Mouse (Mus musculus): ENCODE measurements around the gene Olfr1224-ps1. TPM values are rescaled to one million over a fixed set of nuclear protein-coding genes. Genes with fewer than 3 reads are reported as not detected.

Gene Olfr1224-ps1
- polyA plus RNA-seq (2021; fragmentation: Nextera tagmentation) = not detected in 2 replicates
- long read RNA-seq, experiment 1 = 0 reads
- long read RNA-seq, experiment 2 = 0 reads

GRCm38 (mm10) chr2:89163991-89164390 is at the start of gene Olfr1224-ps1:
TSS of gene Olfr1224-ps1 (minus strand) at chr2:89164091.

GRCm38 (mm10) chr2:89199948-89200347 is 36.1 kb upstream of the Olfr1224-ps1 start, which contains the start of gene Olfr1226:
TSS of gene Olfr1226 (minus strand) at chr2:89200048.

DNA sequence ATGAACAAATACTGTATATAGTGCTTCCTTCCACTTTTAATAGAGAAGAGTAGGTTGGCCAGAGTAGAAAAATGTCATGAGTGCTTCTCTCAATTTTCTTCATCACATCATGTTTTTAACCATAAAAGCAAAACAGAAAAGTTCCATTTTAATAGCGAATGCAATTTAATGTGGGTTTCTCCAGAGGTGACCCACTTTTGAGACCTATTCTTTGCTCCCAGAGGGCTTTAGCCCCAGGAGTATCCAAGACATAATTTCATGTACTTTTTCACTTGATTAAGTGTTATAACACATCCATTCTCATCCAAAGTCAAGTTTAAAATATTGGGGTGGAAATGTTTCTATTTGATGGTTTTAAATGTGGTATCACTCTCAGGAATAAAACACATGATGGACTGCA is 10.7 kb upstream of the Olfr1224-ps1 start, which contains the start of gene Olfr1225:
Olfr1225 (minus strand) TSS at position 101 of the 400 bp plus-strand sequence.

DNA sequence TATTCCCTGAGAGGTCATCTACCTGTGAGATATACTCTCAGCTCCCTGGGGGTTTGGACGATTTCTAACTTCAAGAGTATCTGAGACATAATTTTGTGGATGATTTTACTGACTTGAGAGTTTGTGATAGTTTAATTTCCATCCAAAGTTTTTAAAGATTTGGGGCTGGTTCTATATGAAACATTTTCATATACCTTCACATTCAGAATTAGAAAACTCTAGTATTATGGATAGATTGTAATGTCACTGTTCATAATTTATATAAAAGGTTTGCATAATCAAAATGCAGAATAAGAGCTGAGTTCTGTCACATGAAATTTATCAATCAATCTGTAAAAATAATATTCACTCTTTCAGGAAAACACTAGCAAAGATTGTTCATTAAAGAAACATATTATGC is 12.4 kb downstream of the Olfr1224-ps1 start, which contains the start of gene Olfr1223:
Olfr1223 (minus strand) TSS at position 101 of the 400 bp plus-strand sequence.

DNA sequence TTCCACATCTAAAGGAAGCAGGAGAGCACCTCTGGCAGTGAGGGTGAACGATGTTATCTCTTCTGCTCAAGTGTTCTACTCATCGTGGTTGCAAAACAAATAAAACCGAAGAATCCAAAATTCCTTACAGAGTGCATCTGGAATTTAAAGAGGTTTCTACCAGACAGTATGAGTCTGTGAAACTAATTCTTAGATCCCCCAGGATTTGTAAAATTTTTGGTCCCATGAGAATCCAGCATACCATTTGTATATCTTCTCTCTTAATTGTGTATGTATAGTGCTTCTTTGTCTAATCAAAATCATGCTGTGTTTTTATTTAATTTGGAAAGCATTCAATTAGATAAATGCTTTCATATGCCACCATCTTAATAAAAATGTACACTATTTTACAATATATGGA is 30.9 kb downstream of the Olfr1224-ps1 start, which contains the start of gene Olfr1222:
Olfr1222 (minus strand) TSS at position 101 of the 400 bp plus-strand sequence.

DNA sequence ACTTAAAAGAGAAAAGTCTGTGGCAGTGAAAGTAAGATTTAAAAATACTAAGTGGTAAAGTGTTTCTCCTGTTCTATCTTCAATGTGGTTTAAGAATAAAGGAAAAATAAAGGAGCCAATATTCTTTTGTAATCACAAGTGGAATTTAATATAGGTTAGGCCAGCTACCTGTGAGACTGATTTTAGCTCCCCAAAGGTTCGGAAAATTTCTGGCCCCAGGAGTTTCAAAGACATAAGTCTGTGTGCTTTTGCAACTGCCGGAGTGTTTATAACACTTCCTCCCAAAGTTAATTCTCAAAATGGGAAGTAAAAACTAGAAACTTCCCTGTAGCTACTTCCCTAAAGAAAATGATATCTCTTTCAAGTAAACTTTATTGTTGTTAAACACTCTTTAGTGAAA is 46.7 kb downstream of the Olfr1224-ps1 start, which contains the start of gene Olfr1221:
Olfr1221 (minus strand) TSS at position 101 of the 400 bp plus-strand sequence.

DNA sequence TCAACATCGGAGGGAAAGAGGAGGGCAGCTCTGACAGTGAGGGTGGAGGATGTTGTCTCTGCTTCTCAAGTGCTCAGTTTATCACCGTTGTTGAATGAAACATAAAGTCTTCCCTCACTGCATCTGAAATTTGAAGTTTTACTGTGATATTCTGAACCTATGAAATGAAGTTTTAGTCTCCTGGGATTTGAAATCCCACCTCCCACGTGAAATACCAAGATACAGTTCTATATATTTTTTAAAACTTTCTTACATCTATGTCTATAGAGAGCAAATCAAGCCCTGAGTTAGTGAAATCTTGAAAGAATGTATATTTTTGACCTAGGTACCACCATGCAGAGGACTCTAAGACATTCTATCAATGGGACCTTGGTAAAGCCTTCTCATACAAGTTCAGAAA is 57.2 kb downstream of the Olfr1224-ps1 start, which contains the start of gene Olfr1220:
Olfr1220 (minus strand) TSS at position 101 of the 400 bp plus-strand sequence.

Other genes with a start within 250 kb of the Olfr1224-ps1 start
- gene Olfr1209, start 248.9 kb downstream of the Olfr1224-ps1 start, polyA plus RNA-seq (2021; fragmentation: Nextera tagmentation) = not detected in 2 replicates
- not detected in 2 replicates for gene Olfr1211, start 226.0 kb downstream of the Olfr1224-ps1 start, polyA plus RNA-seq (2021; fragmentation: Nextera tagmentation)
- gene Olfr1212, start 210.1 kb downstream of the Olfr1224-ps1 start, polyA plus RNA-seq (2021; fragmentation: Nextera tagmentation) = not detected in 2 replicates
- not detected in 2 replicates for gene Gm13762, start 183.8 kb downstream of the Olfr1224-ps1 start, polyA plus RNA-seq (2021; fragmentation: Nextera tagmentation)
- gene Olfr1214, start 171.4 kb downstream of the Olfr1224-ps1 start, polyA plus RNA-seq (2021; fragmentation: Nextera tagmentation) = not detected in 2 replicates
- not detected in 2 replicates for gene Olfr1215, start 157.1 kb downstream of the Olfr1224-ps1 start, polyA plus RNA-seq (2021; fragmentation: Nextera tagmentation)
- not detected in 2 replicates for gene Olfr1216, start 145.8 kb downstream of the Olfr1224-ps1 start, polyA plus RNA-seq (2021; fragmentation: Nextera tagmentation)
- not detected in 2 replicates for gene Olfr1217, start 132.0 kb downstream of the Olfr1224-ps1 start, polyA plus RNA-seq (2021; fragmentation: Nextera tagmentation)
- not detected in 2 replicates for gene Olfr1218, start 102.9 kb downstream of the Olfr1224-ps1 start, polyA plus RNA-seq (2021; fragmentation: Nextera tagmentation)
- not detected in 2 replicates for gene Olfr1219, start 80.6 kb downstream of the Olfr1224-ps1 start, polyA plus RNA-seq (2021; fragmentation: Nextera tagmentation)
- gene Olfr1220, start 57.3 kb downstream of the Olfr1224-ps1 start, polyA plus RNA-seq (2021; fragmentation: Nextera tagmentation) = not detected in 2 replicates
- gene Olfr1221, start 46.8 kb downstream of the Olfr1224-ps1 start, polyA plus RNA-seq (2021; fragmentation: Nextera tagmentation) = not detected in 2 replicates
- not detected in 2 replicates for gene Olfr1222, start 31.0 kb downstream of the Olfr1224-ps1 start, polyA plus RNA-seq (2021; fragmentation: Nextera tagmentation)
- not detected in 2 replicates for gene Olfr1223, start 12.5 kb downstream of the Olfr1224-ps1 start, polyA plus RNA-seq (2021; fragmentation: Nextera tagmentation)
- not detected in 2 replicates for gene Olfr1225, start 10.6 kb upstream of the Olfr1224-ps1 start, polyA plus RNA-seq (2021; fragmentation: Nextera tagmentation)
- not detected in 2 replicates for gene Olfr1226, start 36.0 kb upstream of the Olfr1224-ps1 start, polyA plus RNA-seq (2021; fragmentation: Nextera tagmentation)
- gene Olfr1228, start 90.0 kb upstream of the Olfr1224-ps1 start, polyA plus RNA-seq (2021; fragmentation: Nextera tagmentation) = not detected in 2 replicates
- gene Olfr1229, start 123.9 kb upstream of the Olfr1224-ps1 start, polyA plus RNA-seq (2021; fragmentation: Nextera tagmentation) = not detected in 2 replicates
- not detected in 2 replicates for gene Olfr1230, start 133.2 kb upstream of the Olfr1224-ps1 start, polyA plus RNA-seq (2021; fragmentation: Nextera tagmentation)
- gene Olfr1231, start 143.0 kb upstream of the Olfr1224-ps1 start, polyA plus RNA-seq (2021; fragmentation: Nextera tagmentation) = not detected in 2 replicates
- not detected in 2 replicates for gene Olfr1232, start 165.6 kb upstream of the Olfr1224-ps1 start, polyA plus RNA-seq (2021; fragmentation: Nextera tagmentation)
- not detected in 2 replicates for gene Olfr1233, start 178.3 kb upstream of the Olfr1224-ps1 start, polyA plus RNA-seq (2021; fragmentation: Nextera tagmentation)
- not detected in 2 replicates for gene Olfr1234, start 200.8 kb upstream of the Olfr1224-ps1 start, polyA plus RNA-seq (2021; fragmentation: Nextera tagmentation)
- gene Olfr1238, start 245.6 kb upstream of the Olfr1224-ps1 start, polyA plus RNA-seq (2021; fragmentation: Nextera tagmentation) = not detected in 2 replicates

Measured in left cerebral cortex, adult 6 months (tissue).